Mouse (Mus musculus): ENCODE measurements around the gene Scgb2b26. TPM values are rescaled to one million over a fixed set of nuclear protein-coding genes. Genes with fewer than 3 reads are reported as not detected.

Scgb2b26 gene
- not detected in 2 replicates for polyA plus RNA-seq (2012; ENCODE audit: low replicate concordance)

DNA sequence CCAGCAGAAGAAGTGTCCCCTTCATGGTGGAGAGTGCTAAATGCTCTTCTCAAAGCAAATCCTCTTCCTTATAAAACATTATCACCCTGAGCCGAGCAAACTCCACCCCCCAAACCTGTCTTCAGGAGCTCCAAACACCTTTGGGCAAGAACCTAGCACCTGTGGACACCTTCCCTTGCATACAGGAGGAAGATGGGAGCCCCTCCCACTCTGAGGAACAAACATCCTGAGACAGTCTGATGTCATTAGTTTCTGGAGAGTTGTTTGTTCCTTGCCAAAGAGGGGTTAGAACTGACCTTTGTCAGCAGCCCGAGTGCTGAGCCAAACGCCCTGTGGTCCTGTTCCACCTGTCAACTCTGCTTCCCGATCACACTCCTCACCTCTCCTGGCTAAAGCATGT lies at the start of gene Scgb2b26:
TSS of gene Scgb2b26 (minus strand) at position 101 of the 400 bp plus-strand sequence.

Other genes starting within 250 kb of the Scgb2b26 start
- not detected in 2 replicates for gene Scgb2b24, start 205.7 kb downstream of the Scgb2b26 start, polyA plus RNA-seq (2012; ENCODE audit: low replicate concordance)
- gene Scgb1b24, start 201.2 kb downstream of the Scgb2b26 start, polyA plus RNA-seq (2012; ENCODE audit: low replicate concordance), result not detected in 2 replicates
- not detected in 2 replicates for gene Scgb2b27, start 68.9 kb upstream of the Scgb2b26 start, polyA plus RNA-seq (2012; ENCODE audit: low replicate concordance)
- not detected in 2 replicates for gene Scgb1b27, start 76.4 kb upstream of the Scgb2b26 start, polyA plus RNA-seq (2012; ENCODE audit: low replicate concordance)
- gene Scgb1b30, start 150.4 kb upstream of the Scgb2b26 start, polyA plus RNA-seq (2012; ENCODE audit: low replicate concordance), result not detected in 2 replicates
- 2.6 and 3.6 TPM in 2 replicates for gene Wtip, start 188.2 kb upstream of the Scgb2b26 start, polyA plus RNA-seq (2012; ENCODE audit: low replicate concordance)
- gene Uba2, start 224.6 kb upstream of the Scgb2b26 start, polyA plus RNA-seq (2012; ENCODE audit: low replicate concordance), result 12.7 and 14.3 TPM in 2 replicates

Measured in hematopoietic multipotent progenitor cell, adult 10-12 weeks (in vitro differentiated cells).